Mouse (Mus musculus) lung, adult 2 months (tissue): Measurements from ENCODE around the gene Lbh.

Experiments used
- CTCF ChIP-seq: fragments of 200-500 bp; IDR thresholded peaks from 2 replicates; pipeline ENCODE4 v1.5.1; 2011; ENCODE audit warnings: mild to moderate bottlenecking, low read length, control low read depth; ENCODE audit not compliant: insufficient read depth
- POLR2A ChIP-seq: fragments of 200-500 bp; IDR thresholded peaks from 2 replicates; pipeline ENCODE4 v1.6.1; 2011; ENCODE audit warnings: low read depth, mild to moderate bottlenecking, control low read depth, low read length, borderline replicate concordance; ENCODE audit errors: extremely low read depth

GRCm38 (mm10) chr17:72939569-72939899 lies 21.4 kb downstream of the Lbh start:
- no peak for TF ChIP-seq POLR2A
- no peak for TF ChIP-seq CTCF
